Mouse (Mus musculus) liver, embryonic 12.5 days (tissue): ENCODE results near the gene Cab39. TPM values are rescaled to one million over a fixed set of nuclear protein-coding genes. Genes with fewer than 3 reads are reported as not detected.

ENCODE experiments used
- ATAC-seq: fragments of 200-750 bp; cut with Nextera tagmentation; 2 replicates; pipeline ENCODE4 v1.8.0; 2017; ENCODE audit warnings: moderate number of reproducible peaks, mild to moderate bottlenecking, moderate library complexity
- H3K27ac ChIP-seq: fragments of 300-500 bp; sonication (generic); 2 replicates; pipeline ENCODE4 v1.5.1; 2016; ENCODE audit warnings: mild to moderate bottlenecking
- H3K27me3 ChIP-seq: fragments of 300-500 bp; sonication (generic); replicated peaks from 2 replicates; pipeline ENCODE4 v1.6.1; 2016; ENCODE audit warnings: mild to moderate bottlenecking, moderate library complexity
- H3K36me3 ChIP-seq: fragments of 300-500 bp; sonication (generic); 2 replicates; pipeline ENCODE4 v1.6.1; 2016; ENCODE audit warnings: mild to moderate bottlenecking, moderate library complexity
- H3K4me1 ChIP-seq: fragments of 300-500 bp; sonication (generic); 2 replicates; pipeline ENCODE4 v1.6.1; 2016
- H3K4me2 ChIP-seq: fragments of 300-500 bp; sonication (generic); 2 replicates; pipeline ENCODE4 v1.6.1; 2016; ENCODE audit warnings: mild to moderate bottlenecking, moderate library complexity
- H3K4me3 ChIP-seq: fragments of 300-500 bp; sonication (generic); 2 replicates; pipeline ENCODE4 v1.5.1; 2016; ENCODE audit warnings: mild to moderate bottlenecking, moderate library complexity
- H3K9ac ChIP-seq: fragments of 300-500 bp; sonication (generic); 2 replicates; pipeline ENCODE4 v1.6.1; 2016; ENCODE audit warnings: mild to moderate bottlenecking, moderate library complexity
- H3K9me3 ChIP-seq: fragments of 300-500 bp; sonication (generic); replicated peaks from 2 replicates; pipeline ENCODE4 v1.6.1; 2016; ENCODE audit warnings: mild to moderate bottlenecking, moderate library complexity
- WGBS: fragments of 180-500 bp; shearing (Covaris S2); methylation state at CpG from one replicate; pipeline ENCODE4 v1.1.7; 2016; ENCODE audit not compliant: insufficient replicate concordance; 5-methylcytosine and 5-hydroxymethylcytosine counted together
- polyA plus RNA-seq: library from polyadenylated mRNA; unstranded; fragments of >200 nt; fragmentation: Nextera tagmentation; extraction: Ambion mirVana; gene quantifications from 2 replicates; pipeline ENCODE4 v1.2.1, GENCODE M21; 2016

Gene Cab39
- polyA plus RNA-seq, 1 experiment from 2014 or later: 25.9 TPM

DNA sequence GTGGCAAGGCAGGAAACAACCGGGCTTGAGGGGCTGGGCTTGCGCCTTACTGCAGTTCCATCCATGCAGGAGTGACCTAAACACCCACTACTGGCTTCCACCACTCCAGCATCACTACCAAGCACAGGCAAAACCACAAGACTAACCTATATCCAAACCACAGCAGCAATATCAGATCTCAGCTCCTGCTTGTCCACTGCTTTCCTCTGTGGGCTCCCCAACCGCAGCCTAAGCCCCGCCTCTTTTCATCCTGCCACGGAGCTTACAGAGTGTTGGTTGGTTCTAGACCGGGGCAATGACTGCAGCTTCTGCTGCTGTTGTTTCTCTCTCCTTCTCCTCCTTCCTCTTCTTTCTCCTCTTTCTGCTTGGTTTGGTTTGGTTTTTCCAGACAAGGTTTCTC lies 29.9 kb upstream of the Cab39 start:
- H3K27me3 ChIP-seq: no peaks in the 10 kb centered on the region
- no peak overlapping the region for H3K4me3 ChIP-seq
- ATAC-seq: no peak
- no peak overlapping the region for H3K27ac ChIP-seq
- H3K4me1 ChIP-seq: peaks cover 10% of the 10 kb centered on the region
- no peak overlapping the region for H3K9ac ChIP-seq
- H3K9me3 ChIP-seq: no peaks in the 10 kb centered on the region
- no peak overlapping the region for H3K4me2 ChIP-seq
- H3K36me3 ChIP-seq: no peaks in the 10 kb centered on the region
- 39% methylated on average over 6 of the region's 6 CpGs for WGBS

DNA sequence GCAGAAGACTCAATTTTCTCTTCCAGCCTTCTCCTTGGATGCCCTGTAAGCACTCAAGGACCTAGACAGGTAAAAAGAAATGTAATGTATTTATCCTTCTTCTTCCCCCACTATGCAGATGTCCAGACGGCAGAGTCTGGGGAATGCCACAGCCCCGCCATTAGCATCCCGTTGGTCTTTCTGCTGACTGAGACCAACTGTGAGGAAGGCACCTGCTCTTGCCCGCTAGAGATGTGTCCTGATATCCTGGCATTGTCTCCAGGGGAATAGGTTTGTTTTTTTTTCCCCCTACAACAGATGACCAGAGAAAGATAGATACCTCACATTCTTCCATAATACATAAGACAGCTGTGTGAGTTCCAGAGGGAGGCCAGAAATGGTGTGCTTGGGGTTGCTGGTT lies 28.9 kb upstream of the Cab39 start:
- WGBS: 50% methylated on average over 4 of the region's 4 CpGs
- H3K9me3 ChIP-seq: no peaks in the 10 kb centered on the region
- H3K36me3 ChIP-seq: no peaks in the 10 kb centered on the region
- no peak overlapping the region for H3K4me2 ChIP-seq
- no peak overlapping the region for H3K4me3 ChIP-seq
- ATAC-seq: no peak
- 0 out of 2 replicates have a peak, but pooled peaks cover 5% of the 10 kb centered on the region for H3K4me1 ChIP-seq
- H3K27me3 ChIP-seq: no peaks in the 10 kb centered on the region
- H3K9ac ChIP-seq: no peak overlapping the region
- H3K27ac ChIP-seq: no peak overlapping the region

DNA sequence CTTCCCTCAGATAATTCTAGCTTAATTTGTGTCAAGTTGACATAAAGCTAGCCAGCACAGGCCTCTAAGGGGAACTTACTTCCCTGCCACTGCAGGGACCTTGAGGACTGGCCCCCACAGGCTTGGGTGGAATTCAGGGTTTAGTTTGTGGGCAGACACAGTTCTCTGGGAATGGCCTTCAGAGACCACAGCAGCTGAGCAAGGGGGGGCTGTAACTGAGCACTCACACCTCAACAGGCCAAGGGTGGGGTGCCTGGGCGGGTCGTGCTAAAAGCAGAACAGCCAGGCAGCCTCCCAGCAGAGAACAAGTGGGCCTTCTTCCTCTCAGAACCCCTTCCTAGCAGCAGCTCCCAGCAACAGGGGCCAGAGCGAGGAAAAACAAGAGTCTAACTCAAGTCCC lies 27.1 kb upstream of the Cab39 start:
- no peak for ATAC-seq

DNA sequence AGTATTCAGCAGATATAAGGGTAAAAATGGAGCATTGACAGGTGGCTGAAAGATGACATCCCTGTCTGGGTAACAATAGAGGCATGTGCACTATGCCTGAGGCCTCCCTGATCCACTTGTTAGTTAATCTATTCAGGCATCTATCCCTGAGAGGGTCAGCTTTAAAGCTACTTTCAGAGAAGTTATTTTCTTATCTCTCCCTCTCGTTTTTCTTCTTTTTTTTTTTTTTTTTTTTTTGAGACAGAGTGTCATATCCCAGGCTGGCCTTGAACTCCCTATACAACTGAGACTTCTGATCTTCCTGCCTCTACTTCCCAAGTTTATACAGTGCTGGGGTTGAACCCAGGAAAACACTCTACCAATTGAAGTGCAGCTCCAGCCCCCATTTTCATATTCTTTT lies 25.5 kb upstream of the Cab39 start:
- no peak for ATAC-seq
- H3K4me1 ChIP-seq: 0 out of 2 replicates have a peak, but pooled peaks cover 5% of the 10 kb centered on the region
- no peak overlapping the region for H3K4me3 ChIP-seq
- H3K9me3 ChIP-seq: no peaks in the 10 kb centered on the region
- no peak overlapping the region for H3K9ac ChIP-seq
- no peaks in the 10 kb centered on the region for H3K27me3 ChIP-seq
- H3K36me3 ChIP-seq: no peaks in the 10 kb centered on the region
- WGBS: 13% methylated on average over 1 of the region's 1 CpGs
- no peak overlapping the region for H3K4me2 ChIP-seq
- no peak overlapping the region for H3K27ac ChIP-seq

More for the DNA sequence above, 27.1 kb upstream of the Cab39 start:
- no peaks in the 10 kb centered on the region for H3K36me3 ChIP-seq
- H3K27me3 ChIP-seq: no peaks in the 10 kb centered on the region
- no peak overlapping the region for H3K27ac ChIP-seq
- H3K9me3 ChIP-seq: no peaks in the 10 kb centered on the region
- no peak overlapping the region for H3K4me3 ChIP-seq
- no peak overlapping the region for H3K4me2 ChIP-seq
- 57% methylated on average over 3 of the region's 3 CpGs for WGBS
- H3K4me1 ChIP-seq: 0 out of 2 replicates have a peak, but pooled peaks cover 5% of the 10 kb centered on the region
- H3K9ac ChIP-seq: no peak overlapping the region

DNA sequence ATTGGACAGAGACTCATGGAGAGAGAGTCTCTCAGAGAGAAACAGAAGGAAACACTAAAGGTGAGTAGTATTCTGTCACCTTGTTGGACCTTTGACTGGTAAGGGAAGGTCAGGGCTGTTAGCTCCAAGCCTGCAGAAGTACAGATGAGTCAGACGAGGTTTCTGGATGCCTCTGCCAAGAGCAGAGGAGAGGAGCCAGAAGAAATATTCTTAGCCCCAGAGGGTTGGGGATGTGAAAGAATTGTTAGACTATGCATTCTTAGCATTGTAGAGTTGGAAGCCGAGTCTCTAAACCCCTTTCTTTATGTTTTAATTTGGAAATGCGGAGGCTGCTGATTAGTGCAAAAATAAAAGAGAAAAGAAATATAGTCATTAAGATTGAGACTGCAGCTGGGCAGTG lies 21.3 kb upstream of the Cab39 start:
- no peak overlapping the region for H3K4me3 ChIP-seq
- no peaks in the 10 kb centered on the region for H3K27me3 ChIP-seq
- WGBS: 42% methylated on average over 3 of the region's 3 CpGs
- H3K4me2 ChIP-seq: no peak overlapping the region
- no peaks in the 10 kb centered on the region for H3K9me3 ChIP-seq
- H3K36me3 ChIP-seq: no peaks in the 10 kb centered on the region
- H3K4me1 ChIP-seq: no peaks in the 10 kb centered on the region
- H3K27ac ChIP-seq: no peak overlapping the region
- no peak overlapping the region for H3K9ac ChIP-seq
- no peak for ATAC-seq

DNA sequence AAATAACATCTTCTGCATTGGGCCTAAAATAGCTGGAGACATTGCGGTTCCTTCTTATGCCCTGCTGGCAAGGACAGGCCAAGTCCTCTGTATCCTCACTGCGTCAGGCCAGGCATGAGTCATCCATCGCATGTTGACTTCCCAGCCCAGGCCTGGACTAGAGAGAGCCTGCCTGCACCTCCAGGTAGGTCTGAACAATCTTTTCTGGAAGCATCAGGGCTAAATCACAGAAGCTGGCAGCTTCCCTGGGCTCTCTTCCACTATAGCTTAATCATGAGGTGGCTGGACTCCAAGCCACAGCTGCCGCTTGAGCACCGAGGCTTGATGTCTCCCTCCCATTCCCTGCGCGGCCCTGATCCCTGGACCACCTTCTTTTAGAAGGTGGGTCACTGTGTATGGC lies 18.1 kb upstream of the Cab39 start:
- Histone ChIP-seq H3K4me3 (no peak overlapping the region), H3K9me3 (no peaks in the 10 kb centered on the region), H3K27ac (no peak overlapping the region), H3K9ac (no peak overlapping the region), H3K27me3 (no peaks in the 10 kb centered on the region), H3K4me2 (no peak overlapping the region), H3K4me1 (no peaks in the 10 kb centered on the region), H3K36me3 (no peaks in the 10 kb centered on the region)
- no peak for ATAC-seq
- 79% methylated on average over 7 of the region's 7 CpGs for WGBS

DNA sequence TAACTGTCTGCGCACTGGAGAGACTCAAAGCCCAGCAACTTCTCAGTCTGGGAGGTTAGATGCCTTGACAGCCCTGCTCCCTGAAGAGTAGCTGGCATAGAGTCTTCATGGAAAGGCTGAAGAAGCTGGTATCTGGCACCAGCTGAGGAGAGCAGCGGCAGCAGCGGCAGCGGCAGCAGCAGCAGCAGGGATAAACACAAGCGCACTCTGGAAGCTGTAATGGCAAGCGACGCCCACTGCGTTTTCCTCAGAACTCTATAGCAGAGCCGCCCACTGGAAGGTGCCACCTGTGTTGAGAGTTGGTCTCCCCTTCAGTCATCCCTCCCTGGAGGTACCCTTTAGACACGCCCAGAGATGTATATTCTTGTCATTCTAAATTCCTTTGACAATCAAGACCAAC lies 17.1 kb upstream of the Cab39 start:
- Histone ChIP-seq H3K4me3 (no peak overlapping the region), H3K9me3 (no peaks in the 10 kb centered on the region), H3K36me3 (no peaks in the 10 kb centered on the region), H3K27ac (no peak overlapping the region), H3K4me2 (no peak overlapping the region), H3K9ac (no peak overlapping the region), H3K4me1 (no peaks in the 10 kb centered on the region), H3K27me3 (no peaks in the 10 kb centered on the region)
- WGBS: 51% methylated on average over 10 of the region's 10 CpGs
- ATAC-seq: no peak

DNA sequence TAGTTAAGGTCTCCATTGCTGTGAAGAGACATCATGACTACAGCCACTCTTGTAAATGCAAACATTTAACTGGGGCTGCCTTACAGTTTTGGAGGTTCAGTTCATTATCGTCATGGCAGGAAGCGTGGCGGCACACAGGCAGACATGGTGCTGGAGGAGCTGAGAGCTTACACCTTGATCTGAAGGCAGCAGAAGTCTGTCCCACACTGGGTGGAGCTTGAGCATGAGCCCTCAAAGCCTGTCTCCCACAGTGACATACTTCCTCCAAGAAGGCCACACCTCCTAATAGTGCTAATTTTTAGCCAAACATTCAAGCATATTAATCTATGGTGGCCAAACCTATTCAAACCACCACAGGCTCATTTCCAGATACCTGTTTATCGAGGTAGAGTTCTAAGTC lies 14.8 kb upstream of the Cab39 start, which contains the start of gene A630001G21Rik:
TSS of gene A630001G21Rik (minus strand) at position 208 of the 400 bp plus-strand sequence.
- no peak for ATAC-seq
- no peaks in the 10 kb centered on the region for H3K9me3 ChIP-seq
- 78% methylated on average over 4 of the region's 4 CpGs for WGBS
- no peak within 1 kb of the TSS for H3K27ac ChIP-seq
- no peaks in the 10 kb centered on the region for H3K27me3 ChIP-seq
- no peak within 1 kb of the TSS for H3K4me2 ChIP-seq
- no peaks in the 10 kb centered on the region for H3K36me3 ChIP-seq
- no peaks in the 10 kb centered on the region for H3K4me1 ChIP-seq
- no peak within 1 kb of the TSS for H3K9ac ChIP-seq
- no peak within 1 kb of the TSS for H3K4me3 ChIP-seq

DNA sequence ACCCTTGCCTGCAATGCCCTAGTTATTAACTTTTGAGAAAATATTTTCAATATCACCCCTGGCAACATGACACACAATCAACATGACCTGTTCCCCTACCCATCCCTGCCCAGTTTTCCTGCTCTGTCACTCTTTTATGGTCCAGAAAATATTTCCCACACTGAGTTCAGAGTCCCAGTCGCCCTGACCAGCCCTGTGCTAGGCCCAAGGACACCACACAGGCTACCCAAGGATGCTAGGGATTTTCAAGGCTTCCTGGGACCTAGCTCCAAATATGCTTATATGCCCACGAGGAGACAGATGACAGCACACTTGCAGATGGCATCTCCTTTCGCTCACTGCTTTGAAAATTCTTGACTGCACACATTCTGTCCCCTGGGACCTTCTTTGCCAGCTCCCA lies 14.2 kb upstream of the Cab39 start:
- WGBS: 58% methylated on average over 3 of the region's 3 CpGs
- no peak for ATAC-seq
- H3K4me1 ChIP-seq: no peaks in the 10 kb centered on the region

DNA sequence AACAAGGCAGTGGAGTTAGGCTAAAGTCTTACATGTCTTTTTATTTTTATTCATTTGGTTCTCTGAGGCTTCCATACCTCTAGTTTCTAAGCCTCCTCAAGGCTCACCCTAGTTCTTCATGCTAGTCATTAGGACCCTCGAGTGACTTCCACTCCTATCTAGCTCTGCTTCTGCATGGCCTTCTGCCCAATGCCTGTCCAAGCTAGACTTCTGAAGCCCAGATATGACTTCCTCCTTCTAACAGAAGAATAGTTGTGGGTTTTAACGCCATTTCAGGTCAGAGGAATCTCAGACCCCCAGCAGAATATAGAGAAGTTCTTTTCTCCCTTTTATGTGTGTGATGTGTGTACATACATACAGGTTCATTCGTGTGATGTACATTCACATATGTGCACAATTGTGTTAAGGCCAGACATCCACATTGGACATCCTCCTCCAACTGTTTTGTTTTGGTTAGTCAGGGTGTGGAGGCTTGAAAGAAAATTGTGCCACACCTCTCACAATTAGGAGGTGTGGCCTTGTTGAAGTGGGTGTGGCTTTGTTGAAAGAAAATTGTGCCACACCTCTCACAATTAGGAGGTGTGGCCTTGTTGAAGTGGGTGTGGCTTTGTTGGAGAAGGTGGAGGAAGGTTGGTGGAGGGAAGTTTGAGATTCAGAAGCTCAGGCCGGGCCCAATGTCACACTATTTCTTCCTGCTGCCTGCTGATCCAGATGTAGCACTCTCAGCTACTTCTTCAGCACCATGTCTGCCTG lies 13.6 kb upstream of the Cab39 start:
- ATAC-seq: peak; percentile 59; the same call in 1 of the 2 replicates
- Histone ChIP-seq H3K36me3 (no peaks in the 10 kb centered on the region), H3K4me3 (no peak overlapping the region), H3K27me3 (no peaks in the 10 kb centered on the region), H3K9me3 (no peaks in the 10 kb centered on the region), H3K4me1 (no peaks in the 10 kb centered on the region), H3K9ac (no peak overlapping the region), H3K4me2 (no peak overlapping the region), H3K27ac (no peak overlapping the region)
- 35% methylated on average over 4 of the region's 4 CpGs for WGBS

More for the DNA sequence above, 14.2 kb upstream of the Cab39 start:
- H3K4me2 ChIP-seq: no peak overlapping the region
- H3K36me3 ChIP-seq: no peaks in the 10 kb centered on the region
- H3K27ac ChIP-seq: no peak overlapping the region
- no peak overlapping the region for H3K9ac ChIP-seq
- H3K9me3 ChIP-seq: no peaks in the 10 kb centered on the region
- no peaks in the 10 kb centered on the region for H3K27me3 ChIP-seq
- H3K4me3 ChIP-seq: no peak overlapping the region

DNA sequence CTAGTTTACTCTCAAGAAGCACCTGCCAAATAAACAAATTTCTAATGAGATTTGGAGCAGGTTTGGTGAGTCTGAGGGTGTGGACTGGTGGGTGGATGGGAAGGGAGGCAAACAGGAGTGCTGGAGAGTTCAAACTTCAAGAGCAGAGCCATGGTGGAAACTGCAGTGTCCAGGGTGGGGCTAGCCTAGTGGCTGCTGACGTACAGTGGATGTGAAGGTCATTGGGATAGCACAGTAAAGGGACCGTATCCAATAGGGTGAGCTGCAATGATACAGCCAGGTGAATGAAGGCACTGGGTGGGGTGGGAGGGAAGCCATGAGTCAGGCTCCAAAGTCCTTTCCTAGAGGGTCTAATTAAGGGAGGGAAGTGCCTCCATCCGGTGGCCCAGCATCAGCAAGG lies 2.7 kb upstream of the Cab39 start:
- Histone ChIP-seq H3K9ac (no peak overlapping the region), H3K4me1 (peaks cover 13% of the 10 kb centered on the region), H3K27ac (no peak overlapping the region), H3K27me3 (0 out of 2 replicates have a peak, but pooled peaks cover 4% of the 10 kb centered on the region), H3K4me3 (no peak overlapping the region), H3K4me2 (no peak overlapping the region), H3K36me3 (0 out of 2 replicates have a peak, but pooled peaks cover 2% of the 10 kb centered on the region), H3K9me3 (no peaks in the 10 kb centered on the region)
- ATAC-seq: no peak
- 59% methylated on average over 3 of the region's 3 CpGs for WGBS

DNA sequence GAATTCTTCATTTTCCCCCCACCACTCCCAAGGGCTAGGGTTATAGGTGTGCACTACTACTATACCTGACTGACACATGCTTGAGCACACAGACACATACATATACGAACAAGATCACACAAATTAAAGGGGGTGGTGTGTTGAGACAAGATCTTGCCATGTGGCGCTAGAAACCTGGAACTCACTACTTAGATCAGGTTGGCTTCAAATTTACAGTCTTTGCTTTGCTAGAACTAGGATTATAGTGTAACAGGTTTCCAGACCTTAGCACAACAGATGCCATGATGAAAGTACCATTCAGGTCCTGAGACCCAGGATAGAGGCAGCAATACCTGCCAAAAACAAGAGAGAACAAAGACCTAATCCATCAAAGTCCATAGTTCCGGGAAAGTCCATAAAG lies 1.8 kb upstream of the Cab39 start:
- Histone ChIP-seq H3K9me3 (no peaks in the 10 kb centered on the region), H3K36me3 (peaks cover 10% of the 10 kb centered on the region), H3K9ac (no peak overlapping the region), H3K4me3 (no peak overlapping the region), H3K27ac (no peak overlapping the region), H3K4me2 (no peak overlapping the region), H3K27me3 (0 out of 2 replicates have a peak, but pooled peaks cover 4% of the 10 kb centered on the region), H3K4me1 (peaks cover 21% of the 10 kb centered on the region)
- WGBS: 80% methylated on average over 3 of the region's 3 CpGs
- no peak for ATAC-seq
